Mouse (Mus musculus) layer of hippocampus, postnatal 25 days (tissue): ENCODE measurements at regions not wholly inside any gene's neighbourhood (a gene's known extent, or its start where the extent isn't known, plus 50 kb on each side); places are given as distances from the start of the nearest gene placed in this dataset.
"Not testable (repeated sequence)": the region's sequence is repeated elsewhere in the genome, so short reads cannot be mapped to it uniquely, and the experiment has no call there.

ENCODE experiments used
- DNase-seq, 2 experiments: peaks; one replicate each; pipeline ENCODE4 v3.0.0; 2022; ENCODE audit warnings: mixed read lengths in 2 of 2, low spot score in 1 of 2; ENCODE audit errors: extremely low spot score in 1 of 2

GRCm38 (mm10) chr4:69677315-69677714 is 723.1 kb upstream of the Brinp1 start:
- DNase-seq, result no peak

- no peak for DNase-seq
Measured at GRCm38 (mm10) chr4:69673456-69673855, 719.3 kb upstream of the Brinp1 start.

GRCm38 (mm10) chr4:69628908-69629307 is 674.7 kb upstream of the Brinp1 start:
- DNase-seq, result no peak

GRCm38 (mm10) chr4:69626426-69626825 is 672.2 kb upstream of the Brinp1 start:
- DNase-seq, result not testable (repeated sequence)

- no peak for DNase-seq
Measured at GRCm38 (mm10) chr4:69625831-69626230, 671.6 kb upstream of the Brinp1 start.

GRCm38 (mm10) chr4:69621058-69621609 is 666.9 kb upstream of the Brinp1 start:
- DNase-seq, result no peak

- no peak for DNase-seq
Measured at GRCm38 (mm10) chr4:69618161-69618730, 664.0 kb upstream of the Brinp1 start.

- DNase-seq, result no peak
Measured at GRCm38 (mm10) chr4:69614901-69615300, 660.7 kb upstream of the Brinp1 start.

GRCm38 (mm10) chr4:69611681-69612300 is 657.6 kb upstream of the Brinp1 start:
- DNase-seq, result no peak

GRCm38 (mm10) chr4:69608885-69609284 is 654.7 kb upstream of the Brinp1 start:
- DNase-seq, result no peak

GRCm38 (mm10) chr4:69596992-69597541 is 642.9 kb upstream of the Brinp1 start:
- DNase-seq, result no peak

- DNase-seq, result no peak
Measured at GRCm38 (mm10) chr4:69594022-69594421, 639.8 kb upstream of the Brinp1 start.

GRCm38 (mm10) chr4:69576256-69576655 is 622.1 kb upstream of the Brinp1 start:
- DNase-seq, result no peak

GRCm38 (mm10) chr4:69548104-69548503 is 593.9 kb upstream of the Brinp1 start:
- no peak for DNase-seq

GRCm38 (mm10) chr4:69538172-69538908 is 584.1 kb upstream of the Brinp1 start:
- DNase-seq, result peak; percentile 19 to 31

- DNase-seq, result no peak
Measured at GRCm38 (mm10) chr4:69533107-69533506, 578.9 kb upstream of the Brinp1 start.

- no peak for DNase-seq
Measured at GRCm38 (mm10) chr4:69523112-69523511, 568.9 kb upstream of the Brinp1 start.

- DNase-seq, result no peak
Measured at GRCm38 (mm10) chr4:69508281-69508680, 554.1 kb upstream of the Brinp1 start.

GRCm38 (mm10) chr4:69471200-69471599 is 517.0 kb upstream of the Brinp1 start:
- peak in 1 of 2 experiments; percentile 4 for DNase-seq

GRCm38 (mm10) chr4:69459990-69460389 is 505.8 kb upstream of the Brinp1 start:
- DNase-seq, result no peak

- no peak for DNase-seq
Measured at GRCm38 (mm10) chr4:69456420-69456819, 502.2 kb upstream of the Brinp1 start.
